Mouse (Mus musculus) neural tube, embryonic 14.5 days (tissue): ENCODE measurements around the gene Gpsm3. TPM values are rescaled to one million over a fixed set of nuclear protein-coding genes. Genes with fewer than 3 reads are reported as not detected.

Experiments
- ATAC-seq: fragments of 200-750 bp; cut with Nextera tagmentation; 2 replicates; pipeline ENCODE4 v1.8.0; 2017; ENCODE audit warnings: low read depth, mild to moderate bottlenecking, moderate TSS enrichment, moderate library complexity
- H3K27ac ChIP-seq: fragments of 300-500 bp; sonication (generic); 2 replicates; pipeline ENCODE4 v1.5.1; 2014; ENCODE audit warnings: low read depth, mild to moderate bottlenecking, control low read depth, low read length, moderate library complexity, mixed read lengths
- H3K27me3 ChIP-seq: fragments of 300-500 bp; sonication (generic); 2 replicates; pipeline ENCODE4 v1.6.1; 2014; ENCODE audit warnings: low read length; ENCODE audit not compliant: control insufficient read depth, insufficient read depth
- H3K36me3 ChIP-seq: fragments of 300-500 bp; sonication (generic); 2 replicates; pipeline ENCODE4 v1.6.1; 2014; ENCODE audit warnings: low read length, mixed read lengths; ENCODE audit not compliant: control insufficient read depth, insufficient read depth
- H3K4me1 ChIP-seq: fragments of 300-500 bp; sonication (generic); 2 replicates; pipeline ENCODE4 v1.6.1; 2014; ENCODE audit warnings: low read length; ENCODE audit not compliant: control insufficient read depth, insufficient read depth
- H3K4me2 ChIP-seq: fragments of 300-500 bp; sonication (generic); 2 replicates; pipeline ENCODE4 v1.6.1; 2014; ENCODE audit warnings: mild to moderate bottlenecking, low read depth, low read length, control low read depth
- H3K4me3 ChIP-seq: fragments of 300-500 bp; sonication (generic); 2 replicates; pipeline ENCODE4 v1.5.1; 2014; ENCODE audit warnings: low read depth, low read length, control low read depth, mixed read lengths
- H3K9ac ChIP-seq: fragments of 300-500 bp; sonication (generic); replicated peaks from 2 replicates; pipeline ENCODE4 v1.6.1; 2014; ENCODE audit warnings: low read depth, mild to moderate bottlenecking, control low read depth, low read length, mixed read lengths
- H3K9me3 ChIP-seq: fragments of 300-500 bp; sonication (generic); 2 replicates; pipeline ENCODE4 v1.6.1; 2016; ENCODE audit warnings: low read length; ENCODE audit not compliant: control insufficient read depth
- WGBS: fragments of 180-500 bp; shearing (Covaris S2); extraction: QIAGEN DNeasy Blood & Tissue Kit; methylation state at CpG from one replicate; pipeline ENCODE4 v1.1.7; 2014; 5-methylcytosine and 5-hydroxymethylcytosine counted together
- polyA plus RNA-seq: library from polyadenylated mRNA; unstranded; fragments of >200 nt; fragmentation: Nextera tagmentation; extraction: Ambion mirVana; gene quantifications from 2 replicates; pipeline ENCODE4 v1.2.1, GENCODE M21; 2014

The Gpsm3 gene
- polyA plus RNA-seq, 1 experiment from 2014 or later: 1.4 TPM

DNA sequence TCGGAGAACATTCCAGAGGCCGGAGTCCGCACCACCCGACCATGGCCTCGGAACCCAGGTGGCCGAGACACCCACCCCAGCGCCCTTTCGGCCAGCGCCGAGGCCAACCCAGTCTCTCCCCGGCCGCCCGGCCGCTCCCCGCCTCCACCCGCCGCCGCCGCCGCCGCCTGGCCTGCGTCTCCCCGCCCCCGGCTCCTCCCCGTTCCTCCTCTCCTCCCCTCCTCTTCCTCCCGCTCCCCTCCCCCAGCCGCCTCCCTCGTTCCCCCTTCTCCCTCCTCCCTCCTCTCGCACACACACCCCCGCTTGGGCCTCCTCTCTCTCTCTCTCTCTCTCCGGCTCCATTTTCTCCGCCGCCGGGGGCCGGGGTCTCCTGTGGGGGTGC lies 2.4 kb downstream of the Gpsm3 start:
- WGBS: under 1% methylated on average over 19 of the region's 35 CpGs
- Histone ChIP-seq H3K9ac (peak overlapping the region; percentile 67), H3K4me3 (peak overlapping the region; percentile 64), H3K27me3 (no peaks in the 10 kb centered on the region; the same call in 1 of the 2 replicates), H3K36me3 (peaks cover 11% of the 10 kb centered on the region; the same call in 1 of the 2 replicates), H3K27ac (peak overlapping the region; percentile 95), H3K9me3 (no peaks in the 10 kb centered on the region), H3K4me1 (peaks cover 33% of the 10 kb centered on the region), H3K4me2 (peak overlapping the region; percentile 82)
- peak; percentile 25 for ATAC-seq

DNA sequence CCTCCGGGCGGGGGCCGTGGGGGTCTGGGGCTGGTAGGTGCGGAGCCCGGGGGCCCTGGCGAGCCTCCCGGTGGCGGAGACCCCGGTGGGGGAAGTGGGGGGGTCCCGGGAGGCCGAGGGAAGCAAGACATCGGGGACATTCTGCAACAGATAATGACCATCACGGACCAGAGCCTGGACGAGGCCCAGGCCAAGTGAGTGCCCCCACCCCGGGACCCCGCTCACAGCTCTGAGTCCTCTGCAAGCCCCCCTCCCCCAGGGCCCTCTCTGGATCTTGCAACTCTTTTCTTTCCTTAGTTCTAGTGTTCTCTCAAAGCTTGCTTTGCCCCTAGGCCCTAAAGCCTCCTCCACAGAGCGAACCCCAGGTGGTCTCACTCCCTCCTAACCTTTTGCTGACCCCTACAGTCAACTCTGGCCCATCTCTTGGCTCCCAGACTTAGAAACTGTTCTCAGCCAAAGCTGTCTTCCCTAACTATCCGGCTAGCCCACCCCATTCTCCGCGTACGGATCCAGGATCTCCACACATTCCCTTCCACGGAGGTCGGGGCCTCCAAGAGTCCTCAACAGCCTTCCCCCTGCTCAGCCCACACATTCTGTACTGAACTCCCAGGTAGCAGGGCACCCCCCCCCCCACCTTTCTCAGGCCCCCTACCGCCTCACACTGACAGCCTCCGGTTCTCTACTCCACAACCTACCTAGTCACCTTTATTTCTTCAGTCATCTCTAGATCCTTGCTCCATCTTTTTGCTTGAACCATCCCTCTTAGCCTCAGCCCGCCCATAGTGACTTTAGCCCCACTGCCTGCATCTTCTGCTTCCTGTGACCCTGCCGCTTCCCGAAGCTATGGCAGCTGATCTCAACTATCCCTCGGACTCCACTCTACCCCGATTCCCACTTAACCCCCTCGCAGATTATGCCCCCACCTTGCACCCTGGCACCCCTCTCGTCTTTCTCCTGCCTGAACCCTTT lies 3.3 kb downstream of the Gpsm3 start:
- H3K4me1 ChIP-seq: peaks cover 33% of the 10 kb centered on the region

GRCm38 (mm10) chr17:34593752-34594525 lies 4.3 kb downstream of the Gpsm3 start:
- no peaks in the 10 kb centered on the region; the same call in 1 of the 2 replicates for H3K27me3 ChIP-seq
- no peak for ATAC-seq
- peak overlapping the region; percentile 64 for H3K4me3 ChIP-seq
- peak overlapping the region; percentile 57 for H3K27ac ChIP-seq
- 48% methylated on average over 33 of the region's 34 CpGs for WGBS
- H3K4me1 ChIP-seq: peaks cover 30% of the 10 kb centered on the region
- H3K36me3 ChIP-seq: peaks cover 11% of the 10 kb centered on the region; the same call in 1 of the 2 replicates
- no peaks in the 10 kb centered on the region for H3K9me3 ChIP-seq
- peak overlapping the region; percentile 82 for H3K4me2 ChIP-seq
- peak overlapping the region; percentile 67 for H3K9ac ChIP-seq

More for the DNA sequence above, 3.3 kb downstream of the Gpsm3 start:
- peak overlapping the region; percentile 67 for H3K9ac ChIP-seq
- peak overlapping the region; percentile 82 for H3K4me2 ChIP-seq
- no peaks in the 10 kb centered on the region for H3K9me3 ChIP-seq
- 3% methylated on average over 29 of the region's 32 CpGs for WGBS
- peaks cover 11% of the 10 kb centered on the region; the same call in 1 of the 2 replicates for H3K36me3 ChIP-seq
- ATAC-seq: peak; percentile 19; the same call in 1 of the 2 replicates
- H3K4me3 ChIP-seq: peak overlapping the region; percentile 64
- H3K27me3 ChIP-seq: no peaks in the 10 kb centered on the region; the same call in 1 of the 2 replicates
- peak overlapping the region; percentile 95 for H3K27ac ChIP-seq

GRCm38 (mm10) chr17:34596098-34596497 lies 6.5 kb downstream of the Gpsm3 start:
- H3K4me2 ChIP-seq: no peak overlapping the region
- H3K9ac ChIP-seq: no peak overlapping the region
- no peak overlapping the region for H3K27ac ChIP-seq
- H3K27me3 ChIP-seq: no peaks in the 10 kb centered on the region; the same call in 1 of the 2 replicates
- ATAC-seq: no peak
- H3K4me3 ChIP-seq: no peak overlapping the region
- peaks cover 17% of the 10 kb centered on the region; the same call in 1 of the 2 replicates for H3K36me3 ChIP-seq
- H3K9me3 ChIP-seq: no peaks in the 10 kb centered on the region
- H3K4me1 ChIP-seq: peaks cover 25% of the 10 kb centered on the region
- WGBS: 77% methylated on average over 8 of the region's 8 CpGs

DNA sequence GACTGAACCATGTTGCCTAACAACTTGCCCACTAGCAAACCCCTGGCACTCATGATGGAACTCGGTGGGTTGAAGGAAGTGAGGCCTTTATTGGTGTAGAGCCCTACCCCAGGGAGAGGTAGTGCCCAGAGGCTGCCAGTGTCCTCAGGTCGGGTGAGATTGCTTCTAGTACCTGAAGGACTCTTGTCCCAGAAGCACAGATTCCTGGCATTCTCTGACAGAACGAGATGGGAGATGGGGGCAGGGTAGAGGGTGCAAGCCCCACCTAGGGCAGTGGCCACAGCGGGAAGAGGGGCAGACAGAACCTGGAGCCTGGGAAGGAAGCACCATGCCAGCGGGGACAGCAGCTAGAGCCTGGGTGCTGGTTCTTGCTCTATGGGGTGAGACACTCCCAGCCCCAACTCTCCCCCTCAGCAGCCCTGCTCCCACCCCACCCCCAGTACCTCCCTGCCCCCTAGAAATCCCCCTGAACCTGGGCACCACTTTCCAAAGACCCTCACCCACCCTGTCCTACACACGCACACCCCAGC lies 8.0 kb downstream of the Gpsm3 start, which contains the start of gene Ager:
Ager (plus strand) TSS at position 297 of the 530 bp plus-strand sequence.
- no peak within 1 kb of the TSS for H3K27ac ChIP-seq
- H3K9me3 ChIP-seq: no peaks in the 10 kb centered on the region
- 22% methylated on average over 6 of the region's 6 CpGs for WGBS
- no peak within 1 kb of the TSS for H3K9ac ChIP-seq
- H3K27me3 ChIP-seq: no peaks in the 10 kb centered on the region
- no peak for ATAC-seq
- peaks cover 20% of the 10 kb centered on the region; the same call in 1 of the 2 replicates for H3K36me3 ChIP-seq
- peaks cover 25% of the 10 kb centered on the region for H3K4me1 ChIP-seq
- H3K4me2 ChIP-seq: no peak within 1 kb of the TSS
- no peak within 1 kb of the TSS for H3K4me3 ChIP-seq

- Histone ChIP-seq H3K4me2 (no peak overlapping the region), H3K4me1 (peaks cover 13% of the 10 kb centered on the region; the same call in 1 of the 2 replicates), H3K27me3 (no peaks in the 10 kb centered on the region), H3K9ac (no peak overlapping the region), H3K27ac (no peak overlapping the region), H3K4me3 (no peak overlapping the region), H3K9me3 (no peaks in the 10 kb centered on the region), H3K36me3 (peaks cover 18% of the 10 kb centered on the region; the same call in 1 of the 2 replicates)
- WGBS: 81% methylated on average over 9 of the region's 9 CpGs
- no peak for ATAC-seq
Observed at GRCm38 (mm10) chr17:34599891-34600290, 10.3 kb downstream of the Gpsm3 start.

GRCm38 (mm10) chr17:34601796-34602195 lies 12.2 kb downstream of the Gpsm3 start:
- no peak overlapping the region for H3K9ac ChIP-seq
- 89% methylated on average over 12 of the region's 12 CpGs for WGBS

DNA sequence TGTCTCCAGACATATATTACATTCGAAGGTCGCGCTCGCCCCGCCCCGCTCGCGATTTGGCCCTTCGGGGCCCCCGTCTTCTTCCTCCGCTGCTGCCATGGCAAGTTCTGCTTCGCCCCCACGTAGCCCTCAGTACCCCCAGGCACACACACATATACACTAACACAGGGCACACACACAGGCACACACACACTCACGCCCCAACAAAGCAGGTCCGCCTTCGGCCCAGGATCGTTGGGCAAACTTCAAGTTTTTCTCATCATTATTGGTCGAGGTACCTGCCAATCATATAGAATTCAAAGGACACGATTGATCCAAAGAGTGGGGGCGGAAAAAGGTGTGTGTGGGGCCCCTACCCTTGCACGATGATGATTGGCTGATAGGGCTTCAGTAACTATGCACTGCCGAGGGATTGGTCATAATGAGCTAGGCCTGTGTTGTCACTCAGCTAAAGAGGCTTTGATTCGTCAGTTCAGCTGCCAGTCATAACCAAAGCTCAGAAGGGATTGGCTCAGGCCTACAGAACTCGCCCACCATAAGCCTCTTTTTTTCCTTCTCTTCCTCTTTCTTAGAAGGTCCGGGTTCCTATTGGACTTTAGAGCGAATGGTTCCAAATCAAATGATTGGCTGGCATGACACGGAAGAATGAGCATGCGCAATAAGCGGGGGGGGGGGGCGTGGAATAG lies 13.9 kb downstream of the Gpsm3 start, which contains the start of gene Rnf5:
Rnf5 (minus strand) TSS at position 316 of the 686 bp plus-strand sequence.
- under 1% methylated on average over 28 of the region's 30 CpGs for WGBS
- no peaks in the 10 kb centered on the region for H3K9me3 ChIP-seq
- peak within 1 kb of the TSS; percentile 97 for H3K4me2 ChIP-seq
- H3K36me3 ChIP-seq: peaks cover 8% of the 10 kb centered on the region; the same call in 1 of the 2 replicates
- peak within 1 kb of the TSS; percentile 90 for H3K4me3 ChIP-seq
- H3K9ac ChIP-seq: peak within 1 kb of the TSS; percentile 96
- H3K27me3 ChIP-seq: no peaks in the 10 kb centered on the region
- H3K4me1 ChIP-seq: peaks cover 19% of the 10 kb centered on the region
- ATAC-seq: peak; percentile 94
- peak within 1 kb of the TSS; percentile 86 for H3K27ac ChIP-seq

More at GRCm38 (mm10) chr17:34601796-34602195, 12.2 kb downstream of the Gpsm3 start:
- Histone ChIP-seq H3K36me3 (peaks cover 8% of the 10 kb centered on the region; the same call in 1 of the 2 replicates), H3K9me3 (no peaks in the 10 kb centered on the region), H3K4me3 (no peak overlapping the region), H3K4me1 (peaks cover 18% of the 10 kb centered on the region), H3K27ac (no peak overlapping the region), H3K27me3 (no peaks in the 10 kb centered on the region), H3K4me2 (peak overlapping the region; percentile 89; the same call in 1 of the 2 replicates)
- no peak for ATAC-seq
